Mouse (Mus musculus) adrenal gland, adult (tissue): ENCODE data around the gene Pde10a.
A peak's percentile ranks its signal among the peaks of the same experiment; 100 is the strongest.

Experiments
- DNase-seq, 2 experiments: peaks; one replicate each; pipeline ENCODE4 v3.0.0; 2022 to 2023; ENCODE audit warnings: low spot score in 1 of 2; ENCODE audit not compliant: inconsistent age in 2 of 2

Pde10a gene

GRCm38 (mm10) chr17:8792611-8793010, 267.4 kb downstream of the Pde10a start:
- peak in 1 of 2 experiments; percentile 76 for DNase-seq

- DNase-seq, result no peak
These were observed 272.5 kb downstream of the Pde10a start for GRCm38 (mm10) chr17:8797624-8798023.

GRCm38 (mm10) chr17:8798531-8799295, 273.5 kb downstream of the Pde10a start:
- no peak for DNase-seq

GRCm38 (mm10) chr17:8799296-8799731, 274.1 kb downstream of the Pde10a start:
- no peak for DNase-seq

GRCm38 (mm10) chr17:8799914-8800420, 274.8 kb downstream of the Pde10a start:
- DNase-seq, result peak in 1 of 2 experiments; percentile 38

GRCm38 (mm10) chr17:8800478-8801082, 275.4 kb downstream of the Pde10a start:
- DNase-seq, result no peak

- DNase-seq, result peak; percentile 90 to 97
These were observed 276.1 kb downstream of the Pde10a start for GRCm38 (mm10) chr17:8801083-8801854.

GRCm38 (mm10) chr17:8801855-8802104, 276.6 kb downstream of the Pde10a start:
- DNase-seq, result no peak

- DNase-seq, result peak; percentile 71 to 88
These were observed 277.2 kb downstream of the Pde10a start for GRCm38 (mm10) chr17:8802161-8802888.

- DNase-seq, result peak in 1 of 2 experiments; percentile 45
These were observed 278.0 kb downstream of the Pde10a start for GRCm38 (mm10) chr17:8802889-8803799.

- peak in 1 of 2 experiments; percentile 68 for DNase-seq
These were observed 282.2 kb downstream of the Pde10a start for GRCm38 (mm10) chr17:8807345-8807744.

GRCm38 (mm10) chr17:8809771-8810170, 284.6 kb downstream of the Pde10a start:
- DNase-seq, result no peak

GRCm38 (mm10) chr17:8810201-8810600, 285.0 kb downstream of the Pde10a start:
- DNase-seq, result peak; percentile 70 to 82

GRCm38 (mm10) chr17:8812228-8812865, 287.2 kb downstream of the Pde10a start:
- peak in 1 of 2 experiments; percentile 63 for DNase-seq

GRCm38 (mm10) chr17:8813773-8814491, 288.8 kb downstream of the Pde10a start:
- peak in 1 of 2 experiments; percentile 54 for DNase-seq

GRCm38 (mm10) chr17:8815376-8815775, 290.2 kb downstream of the Pde10a start:
- no peak for DNase-seq

GRCm38 (mm10) chr17:8815864-8816263, 290.7 kb downstream of the Pde10a start:
- no peak for DNase-seq

GRCm38 (mm10) chr17:8818675-8819074, 293.5 kb downstream of the Pde10a start:
- DNase-seq, result no peak

- DNase-seq, result no peak
These were observed 298.4 kb downstream of the Pde10a start for GRCm38 (mm10) chr17:8823548-8823947.
